Mouse (Mus musculus): Measurements from ENCODE around the gene Lag3. TPM values are rescaled to one million over a fixed set of nuclear protein-coding genes. Genes with fewer than 3 reads are reported as not detected.

Gene Lag3
- polyA plus RNA-seq, 1 experiment = 1.5 TPM

- WGBS = 100% methylated on average over 1 of the region's 1 CpGs
- Histone ChIP-seq H3K27me3 (ENCODE audit: control insufficient read depth, insufficient read depth, low read length) (no peaks in the 10 kb centered on the region), H3K4me3 (replicated peaks; ENCODE audit: insufficient read depth, low read depth, low read length) (no peak overlapping the region), H3K27ac (ENCODE audit: insufficient read depth, low read length) (no peak overlapping the region), H3K4me1 (ENCODE audit: control insufficient read depth, insufficient read depth, low read length) (peaks cover 17% of the 10 kb centered on the region)
- no peak for DNase-seq
- TF ChIP-seq POLR2A (IDR thresholded peaks at IDR 0.05; ENCODE audit: borderline replicate concordance, insufficient read depth, low read length) = no peak
- no peak for TF ChIP-seq CTCF (IDR thresholded peaks at IDR 0.05; ENCODE audit: borderline replicate concordance, insufficient read depth, low read depth, low read length)
Measured at GRCm38 (mm10) chr6:124941679-124942078, 30.2 kb upstream of the Lag3 start.

- WGBS = 96% methylated on average over 7 of the region's 7 CpGs
Measured at GRCm38 (mm10) chr6:124938554-124938953, 27.0 kb upstream of the Lag3 start.

GRCm38 (mm10) chr6:124937493-124937892 lies 26.0 kb upstream of the Lag3 start:
- Histone ChIP-seq H3K27me3 (ENCODE audit: control insufficient read depth, insufficient read depth, low read length) (no peaks in the 10 kb centered on the region), H3K4me1 (ENCODE audit: control insufficient read depth, insufficient read depth, low read length) (peaks cover 33% of the 10 kb centered on the region), H3K4me3 (replicated peaks; ENCODE audit: insufficient read depth, low read depth, low read length) (no peak overlapping the region), H3K27ac (ENCODE audit: insufficient read depth, low read length) (0 out of 2 replicates have a peak overlapping the region, but pooled peaks have one; percentile 26)
- 71% methylated on average over 2 of the region's 2 CpGs for WGBS
- peak in 1 of 2 experiments; percentile 20 for DNase-seq
- TF ChIP-seq CTCF (IDR thresholded peaks at IDR 0.05; ENCODE audit: borderline replicate concordance, insufficient read depth, low read depth, low read length) = no peak

More at GRCm38 (mm10) chr6:124938554-124938953, 27.0 kb upstream of the Lag3 start:
- no peak overlapping the region for H3K27ac ChIP-seq (ENCODE audit: insufficient read depth, low read length)
- TF ChIP-seq CTCF (IDR thresholded peaks at IDR 0.05; ENCODE audit: borderline replicate concordance, insufficient read depth, low read depth, low read length) (no peak), POLR2A (IDR thresholded peaks at IDR 0.05; ENCODE audit: borderline replicate concordance, insufficient read depth, low read length) (no peak)
- H3K27me3 ChIP-seq (ENCODE audit: control insufficient read depth, insufficient read depth, low read length) = no peaks in the 10 kb centered on the region
- H3K4me1 ChIP-seq (ENCODE audit: control insufficient read depth, insufficient read depth, low read length) = peaks cover 37% of the 10 kb centered on the region
- DNase-seq = no peak
- H3K4me3 ChIP-seq (replicated peaks; ENCODE audit: insufficient read depth, low read depth, low read length) = no peak overlapping the region

- peak; percentile 48 to 74 for DNase-seq
- WGBS = 11% methylated on average over 1 of the region's 1 CpGs
- H3K27me3 ChIP-seq (ENCODE audit: control insufficient read depth, insufficient read depth, low read length) = no peaks in the 10 kb centered on the region
- no peak overlapping the region for H3K4me3 ChIP-seq (replicated peaks; ENCODE audit: insufficient read depth, low read depth, low read length)
- peak overlapping the region; percentile 77; the same call in 1 of the 2 replicates for H3K27ac ChIP-seq (ENCODE audit: insufficient read depth, low read length)
- no peak for TF ChIP-seq POLR2A (IDR thresholded peaks at IDR 0.05; ENCODE audit: borderline replicate concordance, insufficient read depth, low read length)
- no peak for TF ChIP-seq CTCF (IDR thresholded peaks at IDR 0.05; ENCODE audit: borderline replicate concordance, insufficient read depth, low read depth, low read length)
- H3K4me1 ChIP-seq (ENCODE audit: control insufficient read depth, insufficient read depth, low read length) = peaks cover 33% of the 10 kb centered on the region
Measured at GRCm38 (mm10) chr6:124936681-124937080, 25.2 kb upstream of the Lag3 start.

GRCm38 (mm10) chr6:124934670-124935069 lies 23.2 kb upstream of the Lag3 start:
- TF ChIP-seq POLR2A (IDR thresholded peaks at IDR 0.05; ENCODE audit: borderline replicate concordance, insufficient read depth, low read length) (no peak), CTCF (IDR thresholded peaks at IDR 0.05; ENCODE audit: borderline replicate concordance, insufficient read depth, low read depth, low read length) (no peak)
- 77% methylated on average over 7 of the region's 7 CpGs for WGBS
- DNase-seq = no peak
- Histone ChIP-seq H3K27ac (ENCODE audit: insufficient read depth, low read length) (0 out of 2 replicates have a peak overlapping the region, but pooled peaks have one; percentile 9), H3K4me1 (ENCODE audit: control insufficient read depth, insufficient read depth, low read length) (peaks cover 33% of the 10 kb centered on the region), H3K27me3 (ENCODE audit: control insufficient read depth, insufficient read depth, low read length) (no peaks in the 10 kb centered on the region), H3K4me3 (replicated peaks; ENCODE audit: insufficient read depth, low read depth, low read length) (no peak overlapping the region)

GRCm38 (mm10) chr6:124933127-124933526 lies 21.6 kb upstream of the Lag3 start:
- 81% methylated on average over 3 of the region's 3 CpGs for WGBS
- H3K27ac ChIP-seq (ENCODE audit: insufficient read depth, low read length) = no peak overlapping the region
- DNase-seq = no peak

GRCm38 (mm10) chr6:124932314-124932695 lies 20.8 kb upstream of the Lag3 start:
- 6% methylated on average over 12 of the region's 12 CpGs for WGBS
- Histone ChIP-seq H3K27me3 (ENCODE audit: control insufficient read depth, insufficient read depth, low read length) (no peaks in the 10 kb centered on the region), H3K27ac (ENCODE audit: insufficient read depth, low read length) (peak overlapping the region; percentile 96), H3K4me3 (replicated peaks; ENCODE audit: insufficient read depth, low read depth, low read length) (peak overlapping the region; percentile 68), H3K4me1 (ENCODE audit: control insufficient read depth, insufficient read depth, low read length) (peaks cover 26% of the 10 kb centered on the region)
- no peak for TF ChIP-seq POLR2A (IDR thresholded peaks at IDR 0.05; ENCODE audit: borderline replicate concordance, insufficient read depth, low read length)
- no peak for TF ChIP-seq CTCF (IDR thresholded peaks at IDR 0.05; ENCODE audit: borderline replicate concordance, insufficient read depth, low read depth, low read length)
- DNase-seq = peak; percentile 53 to 60

More at GRCm38 (mm10) chr6:124933127-124933526, 21.6 kb upstream of the Lag3 start:
- Histone ChIP-seq H3K27me3 (ENCODE audit: control insufficient read depth, insufficient read depth, low read length) (no peaks in the 10 kb centered on the region), H3K4me3 (replicated peaks; ENCODE audit: insufficient read depth, low read depth, low read length) (peak overlapping the region; percentile 28), H3K4me1 (ENCODE audit: control insufficient read depth, insufficient read depth, low read length) (peaks cover 33% of the 10 kb centered on the region)
- TF ChIP-seq CTCF (IDR thresholded peaks at IDR 0.05; ENCODE audit: borderline replicate concordance, insufficient read depth, low read depth, low read length) (no peak), POLR2A (IDR thresholded peaks at IDR 0.05; ENCODE audit: borderline replicate concordance, insufficient read depth, low read length) (no peak)

- no peak for DNase-seq
- H3K27me3 ChIP-seq (ENCODE audit: control insufficient read depth, insufficient read depth, low read length) = no peaks in the 10 kb centered on the region
- H3K4me3 ChIP-seq (replicated peaks; ENCODE audit: insufficient read depth, low read depth, low read length) = peak overlapping the region; percentile 68
- peak overlapping the region; percentile 96 for H3K27ac ChIP-seq (ENCODE audit: insufficient read depth, low read length)
- under 1% methylated on average over 48 of the region's 48 CpGs for WGBS
- H3K4me1 ChIP-seq (ENCODE audit: control insufficient read depth, insufficient read depth, low read length) = peaks cover 21% of the 10 kb centered on the region
- TF ChIP-seq POLR2A (IDR thresholded peaks at IDR 0.05; ENCODE audit: borderline replicate concordance, insufficient read depth, low read length) = no peak
- no peak for TF ChIP-seq CTCF (IDR thresholded peaks at IDR 0.05; ENCODE audit: borderline replicate concordance, insufficient read depth, low read depth, low read length)
Measured at GRCm38 (mm10) chr6:124931525-124932313, 20.2 kb upstream of the Lag3 start.

All from cerebellum, adult 2 months (tissue).